Mouse (Mus musculus) lung, postnatal 36 days (tissue): ENCODE measurements around the gene Csmd2.
"Not testable (repeated sequence)": the region's sequence is repeated elsewhere in the genome, so short reads cannot be mapped to it uniquely, and the experiment has no call there.

Experiments used
- DNase-seq: peaks from one replicate; pipeline ENCODE4 v3.0.0; 2022; ENCODE audit warnings: mixed read lengths

The Csmd2 gene

GRCm38 (mm10) chr4:128543378-128543777, 555.7 kb downstream of the Csmd2 start:
- DNase-seq: peak; percentile 6

- not testable (repeated sequence) for DNase-seq
These were observed 556.4 kb downstream of the Csmd2 start for GRCm38 (mm10) chr4:128543956-128544486.

- DNase-seq: no peak
These were observed 563.1 kb downstream of the Csmd2 start for GRCm38 (mm10) chr4:128550756-128551155.

GRCm38 (mm10) chr4:128554198-128554597, 566.5 kb downstream of the Csmd2 start:
- no peak for DNase-seq

GRCm38 (mm10) chr4:128560327-128560726, 572.7 kb downstream of the Csmd2 start:
- no peak for DNase-seq

- peak; percentile 68 for DNase-seq
These were observed 588.2 kb downstream of the Csmd2 start for GRCm38 (mm10) chr4:128575811-128576210.

GRCm38 (mm10) chr4:128579182-128579581, 591.5 kb downstream of the Csmd2 start:
- DNase-seq: peak; percentile 46

GRCm38 (mm10) chr4:128593286-128593685, 605.6 kb downstream of the Csmd2 start:
- DNase-seq: no peak

GRCm38 (mm10) chr4:128594062-128594461, 606.4 kb downstream of the Csmd2 start:
- peak; percentile 11 for DNase-seq

GRCm38 (mm10) chr4:128597801-128598560, 610.3 kb downstream of the Csmd2 start:
- no peak for DNase-seq

- no peak for DNase-seq
These were observed 618.9 kb downstream of the Csmd2 start for GRCm38 (mm10) chr4:128606586-128606985.

GRCm38 (mm10) chr4:128607661-128608060, 620.0 kb downstream of the Csmd2 start:
- DNase-seq: no peak

GRCm38 (mm10) chr4:128609276-128609924, 621.7 kb downstream of the Csmd2 start:
- DNase-seq: peak; percentile 14

GRCm38 (mm10) chr4:128609925-128610402, 622.3 kb downstream of the Csmd2 start, which contains the start of gene Zscan20:
Gene Zscan20 (minus strand): TSS chr4:128610098.
- DNase-seq: peak; percentile 99

GRCm38 (mm10) chr4:128610706-128611105, 623.0 kb downstream of the Csmd2 start:
- DNase-seq: no peak

- not testable (repeated sequence) for DNase-seq
These were observed 624.1 kb downstream of the Csmd2 start for GRCm38 (mm10) chr4:128611726-128612125.

GRCm38 (mm10) chr4:128613326-128613725, 625.7 kb downstream of the Csmd2 start:
- peak; percentile 72 for DNase-seq

- no peak for DNase-seq
These were observed 628.1 kb downstream of the Csmd2 start for GRCm38 (mm10) chr4:128615761-128616160.
